Mouse (Mus musculus) limb, embryonic 12.5 days (tissue): ENCODE measurements around the gene Sema5a. TPM values are rescaled to one million over a fixed set of nuclear protein-coding genes. Genes with fewer than 3 reads are reported as not detected.

ENCODE experiments used
- ATAC-seq: fragments of 200-750 bp; cut with Nextera tagmentation; 2 replicates; pipeline ENCODE4 v1.8.0; 2017; ENCODE audit warnings: low read depth, moderate TSS enrichment; ENCODE audit not compliant: insufficient number of reproducible peaks, insufficient read depth, low FRiP score, low TSS enrichment
- H3K27ac ChIP-seq: fragments of 300-500 bp; sonication (generic); 2 replicates; pipeline ENCODE4 v1.5.1; 2016; ENCODE audit warnings: mild to moderate bottlenecking, moderate library complexity
- H3K27me3 ChIP-seq: fragments of 300-500 bp; sonication (generic); 2 replicates; pipeline ENCODE4 v1.6.1; 2016; ENCODE audit warnings: mild to moderate bottlenecking, moderate library complexity
- H3K36me3 ChIP-seq: fragments of 300-500 bp; sonication (generic); 2 replicates; pipeline ENCODE4 v1.6.1; 2016; ENCODE audit warnings: mild to moderate bottlenecking, moderate library complexity
- H3K4me1 ChIP-seq: fragments of 300-500 bp; sonication (generic); replicated peaks from 2 replicates; pipeline ENCODE4 v1.6.1; 2016
- H3K4me2 ChIP-seq: fragments of 300-500 bp; sonication (generic); 2 replicates; pipeline ENCODE4 v1.6.1; 2016; ENCODE audit warnings: mild to moderate bottlenecking, moderate library complexity
- H3K4me3 ChIP-seq: fragments of 300-500 bp; sonication (generic); replicated peaks from 2 replicates; pipeline ENCODE4 v1.5.1; 2016; ENCODE audit warnings: mild to moderate bottlenecking
- H3K9ac ChIP-seq: fragments of 300-500 bp; sonication (generic); replicated peaks from 2 replicates; pipeline ENCODE4 v1.6.1; 2016; ENCODE audit warnings: mild to moderate bottlenecking, moderate library complexity
- H3K9me3 ChIP-seq: fragments of 300-500 bp; sonication (generic); 2 replicates; pipeline ENCODE4 v1.6.1; 2016; ENCODE audit warnings: mild to moderate bottlenecking, moderate library complexity
- WGBS: fragments of 180-500 bp; shearing (Covaris S2); methylation state at CpG from one replicate; pipeline ENCODE4 v1.1.7; 2016; 5-methylcytosine and 5-hydroxymethylcytosine counted together
- polyA plus RNA-seq: library from polyadenylated mRNA; unstranded; fragments of >200 nt; fragmentation: Nextera tagmentation; extraction: Ambion mirVana; gene quantifications from 2 replicates; pipeline ENCODE4 v1.2.1, GENCODE M21; 2016

Sema5a gene
- polyA plus RNA-seq, 1 experiment from 2014 or later: 21.6 TPM

- H3K27ac ChIP-seq: no peak overlapping the region
- WGBS: 84% methylated on average over 2 of the region's 2 CpGs
- no peaks in the 10 kb centered on the region for H3K27me3 ChIP-seq
- no peaks in the 10 kb centered on the region for H3K36me3 ChIP-seq
- no peak overlapping the region for H3K4me3 ChIP-seq
- H3K4me2 ChIP-seq: no peak overlapping the region
- peaks cover 35% of the 10 kb centered on the region for H3K4me1 ChIP-seq
- no peak for ATAC-seq
- H3K9me3 ChIP-seq: no peaks in the 10 kb centered on the region
- H3K9ac ChIP-seq: no peak overlapping the region
These were observed 88.8 kb downstream of the Sema5a start for GRCm38 (mm10) chr15:32333456-32333855.

- Histone ChIP-seq H3K4me3 (no peak overlapping the region), H3K4me2 (no peak overlapping the region), H3K9ac (no peak overlapping the region), H3K9me3 (no peaks in the 10 kb centered on the region), H3K36me3 (no peaks in the 10 kb centered on the region), H3K27ac (no peak overlapping the region), H3K4me1 (peaks cover 22% of the 10 kb centered on the region), H3K27me3 (no peaks in the 10 kb centered on the region)
- ATAC-seq: no peak
- 98% methylated on average over 3 of the region's 3 CpGs for WGBS
These were observed 93.2 kb downstream of the Sema5a start for GRCm38 (mm10) chr15:32337810-32338209.

GRCm38 (mm10) chr15:32338721-32339290, 94.2 kb downstream of the Sema5a start:
- H3K4me3 ChIP-seq: no peak overlapping the region
- ATAC-seq: no peak
- 0 out of 2 replicates have a peak overlapping the region, but pooled peaks have one; percentile 59 for H3K27ac ChIP-seq
- H3K9me3 ChIP-seq: no peaks in the 10 kb centered on the region
- WGBS: 29% methylated on average over 3 of the region's 3 CpGs
- H3K4me1 ChIP-seq: peaks cover 22% of the 10 kb centered on the region
- no peak overlapping the region; the same call in 1 of the 2 replicates for H3K4me2 ChIP-seq
- no peaks in the 10 kb centered on the region for H3K36me3 ChIP-seq
- H3K27me3 ChIP-seq: no peaks in the 10 kb centered on the region
- no peak overlapping the region for H3K9ac ChIP-seq

- Histone ChIP-seq H3K27me3 (no peaks in the 10 kb centered on the region), H3K27ac (no peak overlapping the region), H3K9me3 (no peaks in the 10 kb centered on the region), H3K4me3 (no peak overlapping the region), H3K4me2 (no peak overlapping the region), H3K9ac (no peak overlapping the region), H3K36me3 (no peaks in the 10 kb centered on the region), H3K4me1 (peaks cover 21% of the 10 kb centered on the region)
- 62% methylated on average over 5 of the region's 5 CpGs for WGBS
- no peak for ATAC-seq
These were observed 94.8 kb downstream of the Sema5a start for GRCm38 (mm10) chr15:32339426-32339825.

- no peak for ATAC-seq
- WGBS: 85% methylated on average over 2 of the region's 2 CpGs
- no peaks in the 10 kb centered on the region for H3K9me3 ChIP-seq
These were observed 96.8 kb downstream of the Sema5a start for GRCm38 (mm10) chr15:32341423-32341822.

GRCm38 (mm10) chr15:32343544-32343943, 98.9 kb downstream of the Sema5a start:
- Histone ChIP-seq H3K4me1 (peaks cover 23% of the 10 kb centered on the region), H3K4me3 (no peak overlapping the region), H3K4me2 (no peak overlapping the region), H3K9me3 (no peaks in the 10 kb centered on the region), H3K27ac (no peak overlapping the region), H3K27me3 (no peaks in the 10 kb centered on the region), H3K36me3 (no peaks in the 10 kb centered on the region), H3K9ac (no peak overlapping the region)
- ATAC-seq: no peak
- WGBS: 86% methylated on average over 5 of the region's 5 CpGs

More at GRCm38 (mm10) chr15:32341423-32341822, 96.8 kb downstream of the Sema5a start:
- H3K27me3 ChIP-seq: no peaks in the 10 kb centered on the region
- no peak overlapping the region for H3K4me3 ChIP-seq
- H3K4me2 ChIP-seq: no peak overlapping the region
- no peaks in the 10 kb centered on the region for H3K36me3 ChIP-seq
- H3K27ac ChIP-seq: no peak overlapping the region
- peaks cover 23% of the 10 kb centered on the region for H3K4me1 ChIP-seq
- no peak overlapping the region for H3K9ac ChIP-seq

GRCm38 (mm10) chr15:32347315-32347714, 102.7 kb downstream of the Sema5a start:
- Histone ChIP-seq H3K9ac (no peak overlapping the region), H3K4me2 (no peak overlapping the region), H3K27me3 (no peaks in the 10 kb centered on the region), H3K36me3 (no peaks in the 10 kb centered on the region), H3K9me3 (no peaks in the 10 kb centered on the region), H3K4me3 (no peak overlapping the region), H3K27ac (no peak overlapping the region), H3K4me1 (peaks cover 10% of the 10 kb centered on the region; the same call in 1 of the 2 replicates)
- 85% methylated on average over 5 of the region's 5 CpGs for WGBS
- no peak for ATAC-seq

GRCm38 (mm10) chr15:32349276-32349675, 104.7 kb downstream of the Sema5a start:
- Histone ChIP-seq H3K36me3 (no peaks in the 10 kb centered on the region), H3K4me3 (no peak overlapping the region), H3K4me1 (peaks cover 10% of the 10 kb centered on the region; the same call in 1 of the 2 replicates), H3K27ac (no peak overlapping the region), H3K27me3 (no peaks in the 10 kb centered on the region), H3K9me3 (no peaks in the 10 kb centered on the region), H3K4me2 (no peak overlapping the region), H3K9ac (no peak overlapping the region)
- WGBS: 93% methylated on average over 5 of the region's 5 CpGs
- no peak for ATAC-seq

GRCm38 (mm10) chr15:32352995-32353394, 108.4 kb downstream of the Sema5a start:
- Histone ChIP-seq H3K36me3 (no peaks in the 10 kb centered on the region), H3K9ac (no peak overlapping the region), H3K4me3 (no peak overlapping the region), H3K9me3 (no peaks in the 10 kb centered on the region), H3K27me3 (no peaks in the 10 kb centered on the region), H3K4me2 (no peak overlapping the region), H3K27ac (no peak overlapping the region), H3K4me1 (no peaks in the 10 kb centered on the region)
- ATAC-seq: no peak
- WGBS: 54% methylated on average over 8 of the region's 8 CpGs

- H3K36me3 ChIP-seq: no peaks in the 10 kb centered on the region
- no peaks in the 10 kb centered on the region for H3K27me3 ChIP-seq
- H3K9me3 ChIP-seq: no peaks in the 10 kb centered on the region
- no peak overlapping the region for H3K9ac ChIP-seq
- H3K4me3 ChIP-seq: no peak overlapping the region
- no peak overlapping the region for H3K4me2 ChIP-seq
- ATAC-seq: no peak
- H3K4me1 ChIP-seq: no peaks in the 10 kb centered on the region
- 91% methylated on average over 5 of the region's 5 CpGs for WGBS
- no peak overlapping the region for H3K27ac ChIP-seq
These were observed 108.9 kb downstream of the Sema5a start for GRCm38 (mm10) chr15:32353513-32353912.

- H3K4me3 ChIP-seq: no peak overlapping the region
- H3K4me1 ChIP-seq: no peaks in the 10 kb centered on the region
- no peaks in the 10 kb centered on the region for H3K9me3 ChIP-seq
- no peak for ATAC-seq
- H3K27me3 ChIP-seq: no peaks in the 10 kb centered on the region
- H3K4me2 ChIP-seq: no peak overlapping the region
- H3K36me3 ChIP-seq: no peaks in the 10 kb centered on the region
- WGBS: 89% methylated on average over 5 of the region's 5 CpGs
- H3K27ac ChIP-seq: no peak overlapping the region
- no peak overlapping the region for H3K9ac ChIP-seq
These were observed 112.2 kb downstream of the Sema5a start for GRCm38 (mm10) chr15:32356805-32357204.

GRCm38 (mm10) chr15:32367841-32368240, 123.2 kb downstream of the Sema5a start:
- Histone ChIP-seq H3K36me3 (no peaks in the 10 kb centered on the region), H3K27me3 (no peaks in the 10 kb centered on the region), H3K27ac (no peak overlapping the region), H3K4me2 (no peak overlapping the region), H3K4me3 (no peak overlapping the region), H3K9ac (no peak overlapping the region), H3K4me1 (peaks cover 21% of the 10 kb centered on the region), H3K9me3 (no peaks in the 10 kb centered on the region)
- ATAC-seq: no peak
- WGBS: 37% methylated on average over 4 of the region's 4 CpGs
